Mouse (Mus musculus) splenic B cell, adult 2 months (primary cell): ENCODE measurements at regions not wholly inside any gene's neighbourhood (a gene's known extent, or its start where the extent isn't known, plus 50 kb on each side); places are given as distances from the start of the nearest gene placed in this dataset.

Experiments
- DNase-seq: peaks from one replicate; pipeline ENCODE4 v3.0.0-alpha.2; 2011; ENCODE audit warnings: low read depth, low spot score
- H3K27me3 ChIP-seq: 2 replicates; pipeline ENCODE4 v1.6.1; 2012; ENCODE audit warnings: mild to moderate bottlenecking, low read length, moderate library complexity, mixed read lengths; ENCODE audit not compliant: control insufficient read depth, poor library complexity, insufficient read depth, severe bottlenecking
- H3K36me3 ChIP-seq: 2 replicates; pipeline ENCODE4 v1.6.1; 2012; ENCODE audit warnings: mild to moderate bottlenecking, low read length, moderate library complexity, mixed read lengths; ENCODE audit not compliant: control insufficient read depth, poor library complexity, insufficient read depth, severe bottlenecking

- Histone ChIP-seq H3K27me3 (no peaks in the 10 kb centered on the region), H3K36me3 (no peaks in the 10 kb centered on the region)
- no peak for DNase-seq
Observed at GRCm38 (mm10) chr9:46938628-46939027, 59.9 kb upstream of the Gm4791 start.

DNA sequence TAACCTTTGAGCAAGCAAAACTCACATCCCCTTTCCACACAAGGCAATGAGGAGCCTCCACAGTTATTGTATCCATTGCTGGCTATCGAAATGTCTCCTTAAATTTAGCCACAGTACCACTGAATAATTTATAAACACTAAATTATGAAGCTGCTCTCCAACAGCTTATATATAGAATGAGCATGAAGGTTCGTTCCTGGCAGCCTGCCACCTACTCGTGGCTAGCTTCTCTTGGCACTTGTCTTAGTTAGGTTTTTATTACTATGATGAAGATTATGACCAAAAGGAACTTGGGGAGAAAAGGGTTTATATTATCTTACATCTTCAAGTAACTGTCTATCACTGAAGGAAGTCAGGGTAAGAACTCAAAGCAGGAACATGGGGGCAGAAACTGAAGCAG is 72.9 kb upstream of the Gm4791 start:
- DNase-seq, result no peak
- Histone ChIP-seq H3K27me3 (no peaks in the 10 kb centered on the region), H3K36me3 (no peaks in the 10 kb centered on the region)

- H3K27me3 ChIP-seq, result no peaks in the 10 kb centered on the region
- DNase-seq, result no peak
- H3K36me3 ChIP-seq, result no peaks in the 10 kb centered on the region
Observed at GRCm38 (mm10) chr9:46920081-46920480, 78.5 kb upstream of the Gm4791 start.

GRCm38 (mm10) chr9:46913238-46913637 is 85.3 kb upstream of the Gm4791 start:
- no peaks in the 10 kb centered on the region for H3K36me3 ChIP-seq
- H3K27me3 ChIP-seq, result no peaks in the 10 kb centered on the region
- no peak for DNase-seq

GRCm38 (mm10) chr9:46909412-46910013 is 89.0 kb upstream of the Gm4791 start:
- DNase-seq, result no peak
- H3K27me3 ChIP-seq, result no peaks in the 10 kb centered on the region
- H3K36me3 ChIP-seq, result no peaks in the 10 kb centered on the region

GRCm38 (mm10) chr9:46905081-46905480 is 93.5 kb upstream of the Gm4791 start:
- no peaks in the 10 kb centered on the region for H3K36me3 ChIP-seq
- no peak for DNase-seq
- no peaks in the 10 kb centered on the region for H3K27me3 ChIP-seq

DNA sequence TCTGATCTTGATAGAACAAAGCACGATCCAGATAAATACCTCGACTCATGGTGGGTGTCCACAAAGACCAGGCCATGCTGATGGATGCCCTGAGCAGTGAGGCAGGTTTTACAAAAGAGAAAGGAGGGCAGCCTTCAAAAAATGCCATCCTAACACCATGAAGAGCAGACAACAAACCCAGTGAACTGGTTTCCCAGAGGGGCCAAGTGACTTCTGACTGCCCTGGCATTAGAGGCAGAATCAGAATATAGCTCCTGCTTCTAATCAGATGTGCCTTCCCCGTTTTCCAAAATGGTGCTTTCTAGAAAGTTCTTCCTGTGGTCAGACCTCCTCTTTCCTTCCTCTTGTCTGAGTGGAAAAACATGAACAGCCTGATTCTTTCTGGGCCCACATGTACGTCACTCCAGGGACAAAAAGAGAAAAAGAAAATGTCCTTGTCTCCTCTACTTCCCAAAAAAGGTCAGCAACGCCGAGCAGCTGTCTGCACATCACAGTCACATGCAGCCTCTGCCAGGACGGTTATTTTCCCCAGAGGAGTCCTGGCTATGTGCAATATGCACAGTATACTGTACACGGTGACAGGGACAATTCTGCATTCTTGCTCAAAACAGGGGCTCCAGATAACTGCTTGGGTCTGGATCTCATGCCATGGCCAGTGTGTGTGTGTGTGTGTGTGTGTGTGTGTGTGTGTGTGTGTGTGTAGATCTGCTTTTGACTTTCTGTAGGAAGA is 94.9 kb upstream of the Gm4791 start:
- DNase-seq, result no peak
- no peaks in the 10 kb centered on the region for H3K36me3 ChIP-seq
- no peaks in the 10 kb centered on the region for H3K27me3 ChIP-seq

DNA sequence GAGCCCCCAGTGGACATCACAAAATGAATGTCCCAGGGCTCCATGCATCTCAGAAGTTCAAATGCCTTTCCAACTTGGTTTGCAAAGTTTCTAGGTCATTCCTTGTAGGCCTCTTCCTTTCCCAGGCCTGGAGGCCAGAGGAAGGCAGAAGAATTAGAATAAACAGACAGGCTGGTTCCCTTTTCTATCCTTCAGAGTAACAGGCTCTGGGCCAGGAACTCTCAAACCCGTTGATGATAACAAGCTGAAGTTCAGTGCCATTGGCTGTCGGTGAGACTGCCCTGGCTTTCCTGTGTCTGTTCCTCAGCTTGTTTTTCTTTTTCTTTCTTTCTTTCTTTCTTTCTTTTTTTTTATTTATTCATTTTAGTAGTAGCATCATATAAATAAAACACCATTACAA is 99.3 kb upstream of the Gm4791 start:
- H3K27me3 ChIP-seq, result no peaks in the 10 kb centered on the region
- H3K36me3 ChIP-seq, result no peaks in the 10 kb centered on the region
- no peak for DNase-seq

DNA sequence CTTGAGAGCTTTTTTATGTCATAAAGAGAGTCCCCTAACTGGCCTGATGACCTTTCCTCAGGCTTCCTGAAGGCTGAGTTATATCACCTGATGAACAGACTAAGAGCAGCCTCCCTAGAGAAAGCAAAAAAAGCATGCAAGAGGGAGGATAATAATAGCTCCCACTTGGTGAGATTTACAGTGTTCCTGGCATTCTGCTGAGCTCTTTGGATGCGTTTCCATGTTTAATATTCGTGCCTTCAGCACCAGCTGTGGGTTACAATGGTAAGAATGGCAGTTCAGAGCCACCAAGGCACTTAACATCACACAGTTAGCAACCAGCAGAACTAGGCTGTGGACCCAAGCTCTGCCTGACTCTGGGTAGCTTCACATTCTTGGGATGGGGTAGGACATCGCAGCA is 100.4 kb upstream of the Gm4791 start:
- H3K27me3 ChIP-seq, result no peaks in the 10 kb centered on the region
- DNase-seq, result no peak

GRCm38 (mm10) chr9:46891829-46892228 is 106.7 kb upstream of the Gm4791 start:
- DNase-seq, result no peak
- no peaks in the 10 kb centered on the region for H3K27me3 ChIP-seq
- no peaks in the 10 kb centered on the region for H3K36me3 ChIP-seq

More for the DNA sequence above, 100.4 kb upstream of the Gm4791 start:
- H3K36me3 ChIP-seq, result no peaks in the 10 kb centered on the region

GRCm38 (mm10) chr9:46889933-46890662 is 108.4 kb upstream of the Gm4791 start:
- no peaks in the 10 kb centered on the region for H3K27me3 ChIP-seq
- DNase-seq, result no peak
- H3K36me3 ChIP-seq, result no peaks in the 10 kb centered on the region

- Histone ChIP-seq H3K36me3 (no peaks in the 10 kb centered on the region), H3K27me3 (no peaks in the 10 kb centered on the region)
- no peak for DNase-seq
Observed at GRCm38 (mm10) chr9:46871211-46871994, 127.1 kb upstream of the Gm4791 start.

DNA sequence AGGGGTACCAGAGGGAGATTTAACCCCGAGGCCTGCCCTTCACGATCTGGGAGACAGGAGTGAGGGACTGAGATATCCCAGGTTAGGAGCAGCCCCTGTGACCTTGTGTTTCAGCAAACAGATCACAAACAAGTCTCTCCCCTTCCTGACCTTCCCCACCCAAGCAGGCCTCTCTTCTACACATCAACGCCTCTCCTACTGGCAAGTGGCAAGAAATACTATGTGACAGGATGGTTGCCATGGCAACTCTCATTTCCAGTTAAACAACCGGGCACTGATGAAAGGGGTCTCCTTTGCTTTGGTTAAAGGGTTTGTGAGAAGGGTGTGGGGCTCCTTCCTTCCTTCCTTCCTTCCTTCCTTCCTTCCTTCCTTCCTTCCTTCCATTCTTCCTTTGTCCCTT is 134.6 kb upstream of the Gm4791 start:
- Histone ChIP-seq H3K27me3 (no peaks in the 10 kb centered on the region), H3K36me3 (no peaks in the 10 kb centered on the region)
- no peak for DNase-seq

- no peaks in the 10 kb centered on the region for H3K36me3 ChIP-seq
- no peak for DNase-seq
- no peaks in the 10 kb centered on the region for H3K27me3 ChIP-seq
Observed at GRCm38 (mm10) chr9:46851753-46852152, 146.8 kb upstream of the Gm4791 start.

GRCm38 (mm10) chr9:46851336-46851735 is 147.2 kb upstream of the Gm4791 start:
- no peaks in the 10 kb centered on the region for H3K27me3 ChIP-seq
- H3K36me3 ChIP-seq, result no peaks in the 10 kb centered on the region
- no peak for DNase-seq
